Mouse (Mus musculus): ENCODE data around the gene Cfb. TPM values are rescaled to one million over a fixed set of nuclear protein-coding genes. Genes with fewer than 3 reads are reported as not detected.

Gene Cfb
- polyA plus RNA-seq, 1 experiment from 2014 or later, result 1.6 TPM

DNA sequence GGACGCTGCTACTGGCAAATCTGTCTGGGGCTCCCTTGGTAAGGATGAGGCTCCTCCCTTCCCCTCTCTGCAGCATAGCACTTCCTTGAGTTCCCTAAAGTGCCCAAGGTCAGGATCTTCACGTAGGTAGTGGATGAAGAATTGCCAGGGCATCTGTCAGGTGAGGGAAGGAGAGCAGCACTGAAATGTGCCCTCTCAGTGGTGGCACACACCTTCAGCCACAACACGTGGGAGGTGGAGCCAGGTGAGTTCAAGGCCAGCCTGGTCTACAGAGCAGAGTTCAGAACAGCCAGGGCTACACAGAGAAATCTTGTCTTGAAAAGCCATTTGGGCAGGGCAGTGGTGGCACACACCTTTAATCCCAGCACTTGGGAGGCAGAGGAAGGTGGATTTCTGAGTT, 7.6 kb downstream of the Cfb start:
- WGBS, result 82% methylated on average over 3 of the region's 3 CpGs
- Histone ChIP-seq H3K27ac (replicated peaks; ENCODE audit: low read depth, low read length) (no peak overlapping the region), H3K9ac (ENCODE audit: low read length) (no peak overlapping the region), H3K4me1 (ENCODE audit: control insufficient read depth, insufficient read depth, low read length) (peaks cover 11% of the 10 kb centered on the region), H3K4me3 (ENCODE audit: low read depth, low read length) (no peak overlapping the region), H3K27me3 (ENCODE audit: control insufficient read depth, insufficient read depth, low read length) (no peaks in the 10 kb centered on the region), H3K9me3 (ENCODE audit: control insufficient read depth, low read length) (no peaks in the 10 kb centered on the region), H3K36me3 (ENCODE audit: control insufficient read depth, insufficient read depth, low read length) (peaks cover 18% of the 10 kb centered on the region), H3K4me2 (ENCODE audit: low read depth, severe bottlenecking) (no peak overlapping the region)
- ATAC-seq (ENCODE audit: insufficient number of reproducible peaks, low FRiP score, low TSS enrichment, low read depth) (no peak), DNase-seq (ENCODE audit: low spot score) (no peak)

DNA sequence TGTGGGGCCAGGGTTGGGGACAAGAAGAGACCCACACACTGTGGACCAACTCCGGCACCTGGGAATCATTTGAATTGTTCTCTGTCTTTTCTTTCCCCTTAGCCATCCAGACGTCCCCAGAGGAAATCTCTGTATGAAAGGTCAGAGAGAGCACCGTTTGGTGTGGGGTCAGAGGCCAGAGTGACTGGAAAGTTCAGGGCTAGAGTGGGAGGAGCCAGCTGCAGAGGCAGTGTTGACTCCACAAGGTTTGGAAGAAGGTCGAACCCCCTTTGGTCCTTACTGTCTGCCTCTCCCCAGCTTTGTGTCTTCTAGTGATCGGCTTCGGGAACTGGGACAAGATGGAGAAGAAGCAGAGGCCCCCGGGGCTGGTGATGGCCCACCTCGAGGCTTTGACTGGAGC, 8.8 kb downstream of the Cfb start:
- no peaks in the 10 kb centered on the region for H3K27me3 ChIP-seq (ENCODE audit: control insufficient read depth, insufficient read depth, low read length)
- H3K27ac ChIP-seq (replicated peaks; ENCODE audit: low read depth, low read length), result no peak overlapping the region
- H3K9ac ChIP-seq (ENCODE audit: low read length), result no peak overlapping the region
- peaks cover 18% of the 10 kb centered on the region for H3K36me3 ChIP-seq (ENCODE audit: control insufficient read depth, insufficient read depth, low read length)
- H3K4me2 ChIP-seq (ENCODE audit: low read depth, severe bottlenecking), result no peak overlapping the region
- no peaks in the 10 kb centered on the region for H3K9me3 ChIP-seq (ENCODE audit: control insufficient read depth, low read length)
- no peak overlapping the region for H3K4me3 ChIP-seq (ENCODE audit: low read depth, low read length)
- peaks cover 16% of the 10 kb centered on the region for H3K4me1 ChIP-seq (ENCODE audit: control insufficient read depth, insufficient read depth, low read length)
- DNase-seq (ENCODE audit: low spot score), result no peak
- WGBS, result 72% methylated on average over 8 of the region's 8 CpGs
- ATAC-seq (ENCODE audit: insufficient number of reproducible peaks, low FRiP score, low TSS enrichment, low read depth), result no peak

DNA sequence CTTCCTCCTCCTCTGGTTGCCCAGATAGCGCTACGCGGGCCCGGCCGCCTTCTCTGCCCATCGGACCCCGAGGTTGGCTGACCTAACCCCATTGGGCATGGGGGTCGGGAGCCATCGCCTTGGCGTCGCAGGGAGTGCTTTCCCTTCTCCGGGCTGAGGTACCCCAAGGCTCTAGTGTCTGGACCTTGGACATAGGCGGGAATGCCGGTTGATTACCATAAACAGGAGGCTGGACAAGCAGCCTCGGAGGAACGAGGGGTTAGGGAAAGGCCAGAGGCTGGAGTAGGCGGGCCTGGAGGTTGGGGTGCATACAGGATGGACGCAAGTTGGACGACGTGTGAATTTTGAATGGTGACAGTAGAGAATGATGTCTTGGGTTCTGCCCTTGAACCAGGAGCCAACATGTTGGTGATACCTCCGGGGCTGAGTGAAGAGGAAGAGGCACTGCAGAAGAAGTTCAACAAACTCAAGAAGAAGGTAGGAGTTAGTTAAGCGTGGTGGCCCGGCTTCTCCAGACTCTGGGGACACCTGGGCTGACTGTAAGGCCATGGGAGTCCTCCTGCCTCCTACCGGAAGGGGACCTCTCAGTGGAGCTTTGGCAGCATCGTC, 11.7 kb downstream of the Cfb start:
- Histone ChIP-seq H3K4me2 (ENCODE audit: low read depth, severe bottlenecking) (peak overlapping the region; percentile 71), H3K9me3 (ENCODE audit: control insufficient read depth, low read length) (no peaks in the 10 kb centered on the region), H3K27ac (replicated peaks; ENCODE audit: low read depth, low read length) (no peak overlapping the region; the same call in 1 of the 2 replicates), H3K9ac (ENCODE audit: low read length) (peak overlapping the region; percentile 88), H3K36me3 (ENCODE audit: control insufficient read depth, insufficient read depth, low read length) (peaks cover 20% of the 10 kb centered on the region; the same call in 1 of the 2 replicates), H3K27me3 (ENCODE audit: control insufficient read depth, insufficient read depth, low read length) (no peaks in the 10 kb centered on the region), H3K4me1 (ENCODE audit: control insufficient read depth, insufficient read depth, low read length) (peaks cover 16% of the 10 kb centered on the region), H3K4me3 (ENCODE audit: low read depth, low read length) (peak overlapping the region; percentile 82)
- 3% methylated on average over 25 of the region's 25 CpGs for WGBS
- DNase-seq (ENCODE audit: low spot score), result no peak
- ATAC-seq (ENCODE audit: insufficient number of reproducible peaks, low FRiP score, low TSS enrichment, low read depth), result no peak

DNA sequence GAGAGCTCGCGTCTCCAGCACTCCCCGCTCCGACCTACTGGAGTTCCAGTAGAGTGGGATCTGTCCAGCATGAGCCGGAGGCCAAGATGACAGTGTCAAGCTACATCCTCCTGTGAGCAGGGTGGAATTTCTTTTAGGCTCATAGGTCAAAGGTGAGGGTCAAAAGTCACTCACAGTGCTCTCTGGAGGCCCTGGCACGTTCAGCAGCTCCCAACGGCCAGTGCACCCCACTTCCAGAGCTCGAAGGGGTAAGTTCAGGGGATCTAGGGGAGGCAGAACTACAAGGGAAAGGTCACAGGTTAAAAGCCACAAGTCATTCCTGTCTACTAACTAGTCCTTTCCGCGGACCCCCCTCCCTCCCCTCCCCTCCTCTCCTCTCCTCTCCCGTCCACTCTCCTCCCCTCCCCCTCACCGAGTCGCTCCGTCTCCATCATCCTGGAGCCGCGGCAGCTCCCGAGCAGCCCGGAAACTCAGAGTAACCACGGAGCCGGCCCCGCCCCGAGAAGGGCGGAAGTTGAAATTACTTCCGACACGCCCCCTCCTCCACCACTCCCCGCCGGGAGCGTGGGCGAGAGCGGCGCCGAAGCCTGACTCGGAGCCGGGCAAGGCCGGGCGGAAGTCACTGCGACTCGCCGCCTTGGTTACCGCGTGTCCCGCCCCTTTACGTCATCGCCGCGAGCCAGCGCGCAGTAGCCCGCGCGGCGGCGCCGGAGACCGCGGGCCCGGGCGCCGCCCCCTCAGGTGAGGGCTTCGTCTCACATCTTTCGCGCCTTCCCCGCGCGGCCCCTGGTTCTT, 12.4 kb downstream of the Cfb start, which contains the start of the genes Skiv2l and Nelfe:
TSS of gene Skiv2l (minus strand) at position 489 of the 795 bp plus-strand sequence.
TSS of gene Nelfe (plus strand) at position 670 of the 795 bp plus-strand sequence.
- DNase-seq (ENCODE audit: low spot score) (peak; percentile 98), ATAC-seq (ENCODE audit: insufficient number of reproducible peaks, low FRiP score, low TSS enrichment, low read depth) (peak; percentile 97)
- H3K36me3 ChIP-seq (ENCODE audit: control insufficient read depth, insufficient read depth, low read length), result peaks cover 20% of the 10 kb centered on the region; the same call in 1 of the 2 replicates
- H3K27me3 ChIP-seq (ENCODE audit: control insufficient read depth, insufficient read depth, low read length), result no peaks in the 10 kb centered on the region
- peaks cover 16% of the 10 kb centered on the region for H3K4me1 ChIP-seq (ENCODE audit: control insufficient read depth, insufficient read depth, low read length)
- peak within 1 kb of the TSS; percentile 71 for H3K4me2 ChIP-seq (ENCODE audit: low read depth, severe bottlenecking)
- H3K4me3 ChIP-seq (ENCODE audit: low read depth, low read length), result peak within 1 kb of the TSS; percentile 82
- WGBS, result under 1% methylated on average over 65 of the region's 65 CpGs
- peak within 1 kb of the TSS; percentile 88 for H3K9ac ChIP-seq (ENCODE audit: low read length)
- H3K9me3 ChIP-seq (ENCODE audit: control insufficient read depth, low read length), result no peaks in the 10 kb centered on the region
- H3K27ac ChIP-seq (replicated peaks; ENCODE audit: low read depth, low read length), result no peak within 1 kb of the TSS; the same call in 1 of the 2 replicates

DNA sequence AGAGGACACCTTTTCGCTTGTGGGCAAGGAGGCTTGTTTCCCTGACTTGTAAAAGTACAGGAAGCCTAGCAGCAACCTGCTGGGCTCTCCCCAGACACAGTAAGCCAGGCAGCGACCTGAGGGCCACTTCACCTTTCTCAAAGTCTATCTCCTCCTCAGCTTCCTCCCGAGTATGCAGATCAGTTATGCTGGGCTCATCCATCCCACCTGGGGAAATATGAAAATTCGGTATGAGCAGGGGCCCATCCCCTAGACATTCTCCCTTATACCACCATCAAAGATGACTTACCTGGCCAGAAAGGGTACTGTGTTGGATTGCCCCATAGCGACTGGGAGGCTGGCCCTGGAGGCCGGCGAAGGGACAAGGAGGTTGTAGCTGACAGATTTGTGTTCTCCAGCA, 14.7 kb downstream of the Cfb start:
- H3K9ac ChIP-seq (ENCODE audit: low read length), result no peak overlapping the region
- ATAC-seq (ENCODE audit: insufficient number of reproducible peaks, low FRiP score, low TSS enrichment, low read depth) (no peak), DNase-seq (ENCODE audit: low spot score) (no peak)
- H3K4me2 ChIP-seq (ENCODE audit: low read depth, severe bottlenecking), result no peak overlapping the region
- no peak overlapping the region for H3K27ac ChIP-seq (replicated peaks; ENCODE audit: low read depth, low read length)
- H3K36me3 ChIP-seq (ENCODE audit: control insufficient read depth, insufficient read depth, low read length), result peaks cover 17% of the 10 kb centered on the region; the same call in 1 of the 2 replicates
- no peak overlapping the region for H3K4me3 ChIP-seq (ENCODE audit: low read depth, low read length)
- 91% methylated on average over 7 of the region's 7 CpGs for WGBS
- no peaks in the 10 kb centered on the region for H3K9me3 ChIP-seq (ENCODE audit: control insufficient read depth, low read length)
- no peaks in the 10 kb centered on the region for H3K27me3 ChIP-seq (ENCODE audit: control insufficient read depth, insufficient read depth, low read length)
- H3K4me1 ChIP-seq (ENCODE audit: control insufficient read depth, insufficient read depth, low read length), result peaks cover 16% of the 10 kb centered on the region

DNA sequence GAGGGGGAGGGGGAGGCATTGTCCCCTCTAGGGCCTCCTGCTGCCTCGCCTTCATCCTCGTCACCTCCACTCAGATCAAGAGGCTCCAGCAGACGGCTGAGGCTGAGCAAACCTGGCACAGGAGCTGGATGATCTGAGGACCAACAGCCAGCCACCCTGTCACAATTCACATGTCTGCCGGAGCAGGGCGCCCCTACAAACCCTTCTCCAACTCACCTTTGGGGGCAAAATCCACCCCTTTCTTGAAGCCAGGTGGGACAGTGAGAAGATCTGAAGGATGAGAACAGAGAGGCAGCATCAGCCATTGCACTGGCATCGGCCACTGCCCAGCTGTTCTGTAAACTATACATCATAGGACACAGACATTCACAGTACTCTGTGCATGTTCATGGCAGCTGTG, 15.1 kb downstream of the Cfb start:
- no peaks in the 10 kb centered on the region for H3K9me3 ChIP-seq (ENCODE audit: control insufficient read depth, low read length)
- H3K4me3 ChIP-seq (ENCODE audit: low read depth, low read length), result no peak overlapping the region
- H3K36me3 ChIP-seq (ENCODE audit: control insufficient read depth, insufficient read depth, low read length), result peaks cover 20% of the 10 kb centered on the region; the same call in 1 of the 2 replicates
- H3K27ac ChIP-seq (replicated peaks; ENCODE audit: low read depth, low read length), result no peak overlapping the region
- H3K4me1 ChIP-seq (ENCODE audit: control insufficient read depth, insufficient read depth, low read length), result peaks cover 16% of the 10 kb centered on the region
- H3K27me3 ChIP-seq (ENCODE audit: control insufficient read depth, insufficient read depth, low read length), result no peaks in the 10 kb centered on the region
- ATAC-seq (ENCODE audit: insufficient number of reproducible peaks, low FRiP score, low TSS enrichment, low read depth), result no peak
- WGBS, result 90% methylated on average over 6 of the region's 6 CpGs
- no peak overlapping the region for H3K4me2 ChIP-seq (ENCODE audit: low read depth, severe bottlenecking)
- no peak for DNase-seq (ENCODE audit: low spot score)
- no peak overlapping the region for H3K9ac ChIP-seq (ENCODE audit: low read length)

DNA sequence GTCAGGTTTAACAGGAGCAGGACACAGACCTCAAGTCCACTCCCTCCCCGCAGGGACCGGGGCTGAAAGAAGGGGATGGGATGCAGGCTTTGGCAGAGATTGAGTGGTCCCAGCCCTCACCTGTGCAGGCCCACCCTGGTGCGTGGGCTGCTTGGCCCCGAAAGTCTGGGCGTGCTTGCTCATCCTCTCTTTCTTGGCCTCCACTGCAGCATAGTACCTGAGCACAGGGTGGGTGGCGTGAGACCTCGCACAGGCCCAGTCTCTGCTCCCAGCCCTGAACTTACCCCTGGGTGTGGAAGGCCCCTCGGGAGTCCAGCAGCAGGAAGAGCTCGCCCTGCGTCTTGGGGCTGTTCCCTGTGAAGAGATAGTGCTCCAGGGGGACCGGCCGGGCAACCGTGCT, 17.4 kb downstream of the Cfb start:
- no peak for ATAC-seq (ENCODE audit: insufficient number of reproducible peaks, low FRiP score, low TSS enrichment, low read depth)
- Histone ChIP-seq H3K27ac (replicated peaks; ENCODE audit: low read depth, low read length) (no peak overlapping the region), H3K4me2 (ENCODE audit: low read depth, severe bottlenecking) (no peak overlapping the region), H3K27me3 (ENCODE audit: control insufficient read depth, insufficient read depth, low read length) (no peaks in the 10 kb centered on the region), H3K9me3 (ENCODE audit: control insufficient read depth, low read length) (no peaks in the 10 kb centered on the region), H3K9ac (ENCODE audit: low read length) (no peak overlapping the region), H3K36me3 (ENCODE audit: control insufficient read depth, insufficient read depth, low read length) (peaks cover 35% of the 10 kb centered on the region; the same call in 1 of the 2 replicates), H3K4me1 (ENCODE audit: control insufficient read depth, insufficient read depth, low read length) (peaks cover 5% of the 10 kb centered on the region), H3K4me3 (ENCODE audit: low read depth, low read length) (no peak overlapping the region)
- WGBS, result 94% methylated on average over 13 of the region's 13 CpGs
- no peak for DNase-seq (ENCODE audit: low spot score)

DNA sequence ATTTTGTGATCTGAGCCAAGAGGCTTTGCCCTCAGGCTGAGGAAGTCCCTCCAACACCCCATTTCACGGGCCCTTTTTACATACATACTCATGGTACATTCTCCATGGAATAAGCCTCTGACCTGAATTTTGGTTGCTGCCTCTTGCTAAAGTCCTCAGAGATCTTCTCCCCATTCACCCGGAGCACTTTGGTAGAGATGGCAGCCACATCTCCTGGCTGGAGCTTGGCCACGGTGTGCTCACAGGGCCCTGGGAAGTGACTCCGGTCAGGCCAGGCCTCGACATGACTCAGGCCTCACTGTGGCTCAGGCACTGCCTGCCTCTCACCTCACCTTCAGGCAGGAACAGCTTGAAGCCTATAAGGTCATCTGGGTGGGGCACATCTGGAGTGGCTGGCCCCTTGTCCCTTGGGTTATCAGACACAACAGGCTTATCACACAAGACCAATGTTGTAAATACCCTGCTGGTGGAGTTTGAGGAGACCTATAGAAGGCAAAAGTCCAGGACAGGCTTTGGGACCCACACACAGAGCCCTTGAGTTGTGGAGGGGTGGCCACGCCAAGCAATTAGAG, 21.5 kb downstream of the Cfb start:
- peaks cover 12% of the 10 kb centered on the region for H3K4me1 ChIP-seq (ENCODE audit: control insufficient read depth, insufficient read depth, low read length)
- DNase-seq (ENCODE audit: low spot score) (no peak), ATAC-seq (ENCODE audit: insufficient number of reproducible peaks, low FRiP score, low TSS enrichment, low read depth) (no peak)
- 86% methylated on average over 6 of the region's 6 CpGs for WGBS
- peaks cover 35% of the 10 kb centered on the region for H3K36me3 ChIP-seq (ENCODE audit: control insufficient read depth, insufficient read depth, low read length)
- H3K9me3 ChIP-seq (ENCODE audit: control insufficient read depth, low read length), result no peaks in the 10 kb centered on the region
- no peaks in the 10 kb centered on the region for H3K27me3 ChIP-seq (ENCODE audit: control insufficient read depth, insufficient read depth, low read length)
- no peak overlapping the region; the same call in 1 of the 2 replicates for H3K4me2 ChIP-seq (ENCODE audit: low read depth, severe bottlenecking)
- no peak overlapping the region for H3K27ac ChIP-seq (replicated peaks; ENCODE audit: low read depth, low read length)
- H3K4me3 ChIP-seq (ENCODE audit: low read depth, low read length), result no peak overlapping the region; the same call in 1 of the 2 replicates
- no peak overlapping the region for H3K9ac ChIP-seq (ENCODE audit: low read length)

Measured in limb, embryonic 11.5 days (tissue).